Mouse (Mus musculus): ENCODE data around the gene Gm26558. TPM values are rescaled to one million over a fixed set of nuclear protein-coding genes. Genes with fewer than 3 reads are reported as not detected.
A peak's percentile ranks its signal among the peaks of the same experiment; 100 is the strongest.

Gene Gm26558
- polyA plus RNA-seq (2015; fragmentation: Nextera tagmentation; extraction: Ambion mirVana) = 4.5 and 4.6 TPM in 2 replicates

DNA sequence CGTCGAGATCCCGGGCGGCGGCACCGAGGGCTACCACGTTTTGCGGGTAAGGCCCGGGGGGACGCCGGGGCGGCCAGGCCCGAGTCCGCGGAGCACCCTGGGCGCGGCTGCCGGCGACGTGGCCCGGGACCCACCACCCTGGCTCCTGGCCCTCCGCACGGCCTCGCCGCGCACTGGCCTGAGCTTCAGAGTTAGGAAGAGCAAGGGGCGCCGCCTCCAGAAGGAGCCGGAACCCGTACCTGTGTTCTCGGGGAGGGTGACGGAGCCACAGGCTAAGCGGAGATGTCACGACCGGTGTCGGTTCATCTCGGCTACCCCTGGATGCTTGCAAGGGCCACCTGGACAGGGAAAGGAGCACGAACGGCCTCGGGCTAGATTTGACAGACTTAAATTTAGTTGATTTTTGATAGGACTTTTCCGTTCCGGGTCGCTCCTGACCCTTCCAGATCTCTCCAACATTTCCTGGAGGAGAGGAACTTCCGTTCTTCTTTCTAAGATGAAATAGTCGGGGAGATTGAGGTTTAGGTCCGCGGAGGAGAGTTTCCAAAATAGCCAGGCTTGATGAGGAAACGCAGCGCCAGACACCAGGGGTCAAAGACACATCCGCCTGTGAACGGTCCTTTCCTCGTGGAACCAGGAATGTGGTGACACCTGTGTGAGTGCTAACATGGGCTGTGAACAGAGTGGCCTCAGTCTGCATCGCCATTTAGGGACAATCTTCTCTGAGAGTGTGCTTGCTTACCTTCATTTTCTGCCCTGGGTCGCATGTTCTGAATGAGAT is at the start of gene Gm26558:
TSS of gene Gm26558 (minus strand) at position 394 of the 781 bp plus-strand sequence.
- WGBS = under 1% methylated on average over 42 of the region's 54 CpGs
- peak within 1 kb of the TSS; percentile 70 for H3K4me2 ChIP-seq

DNA sequence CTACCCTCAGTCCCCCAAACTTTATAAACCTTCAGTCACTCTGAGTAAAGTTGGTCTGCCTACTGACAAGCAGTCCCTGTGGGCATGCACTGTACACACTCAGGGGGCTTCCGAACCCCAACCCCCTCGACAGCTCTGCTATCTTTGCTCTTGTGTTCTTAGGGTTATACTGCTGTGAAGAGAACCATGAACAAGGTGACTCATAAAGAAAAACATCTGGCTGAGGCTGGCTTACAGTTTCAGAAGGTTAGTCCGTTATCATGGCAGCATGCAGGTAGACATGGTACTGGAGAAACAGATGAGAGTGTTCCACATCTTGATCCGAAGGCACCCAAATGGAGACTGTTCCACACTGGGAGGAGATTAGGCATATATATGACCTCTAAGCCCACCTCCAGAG is 49.0 kb upstream of the Gm26558 start:
- H3K36me3 ChIP-seq = peaks cover 33% of the 10 kb centered on the region
- H3K27ac ChIP-seq = no peak overlapping the region
- H3K9ac ChIP-seq = no peak overlapping the region
- ATAC-seq (ENCODE audit: insufficient read depth, low FRiP score, low read depth) = no peak
- 94% methylated on average over 4 of the region's 4 CpGs for WGBS
- H3K4me1 ChIP-seq = no peaks in the 10 kb centered on the region
- no peak overlapping the region for H3K4me3 ChIP-seq (replicated peaks)
- H3K9me3 ChIP-seq = no peaks in the 10 kb centered on the region
- no peak overlapping the region for H3K4me2 ChIP-seq
- H3K27me3 ChIP-seq (replicated peaks) = no peaks in the 10 kb centered on the region

More for the DNA sequence above, at the start of gene Gm26558:
- Histone ChIP-seq H3K4me1 (peaks cover 9% of the 10 kb centered on the region; the same call in 1 of the 2 replicates), H3K4me3 (replicated peaks) (peak within 1 kb of the TSS; percentile 96), H3K27ac (peak within 1 kb of the TSS; percentile 94), H3K9ac (peak within 1 kb of the TSS; percentile 98), H3K36me3 (no peaks in the 10 kb centered on the region), H3K27me3 (replicated peaks) (no peaks in the 10 kb centered on the region), H3K9me3 (no peaks in the 10 kb centered on the region)
- ATAC-seq (ENCODE audit: insufficient read depth, low FRiP score, low read depth) = peak; percentile 72

DNA sequence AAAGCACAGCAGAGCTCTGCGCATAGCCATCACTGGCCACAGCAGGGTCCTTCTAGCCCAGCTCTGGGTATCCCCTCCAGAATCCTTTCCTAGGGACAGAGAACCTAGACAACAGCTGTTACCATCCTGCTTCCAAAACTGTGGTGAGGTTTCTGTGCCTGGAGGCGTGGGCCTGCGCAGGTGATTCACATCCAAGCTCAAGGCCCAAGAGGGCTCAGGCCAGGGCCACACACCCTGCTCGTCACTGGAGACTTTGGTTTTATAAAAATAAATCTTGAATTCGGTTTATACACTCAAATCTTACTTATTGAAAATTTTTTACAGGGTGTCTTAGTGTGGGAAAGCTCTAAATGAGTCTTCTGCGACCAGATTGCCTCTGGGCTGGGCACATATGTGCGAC is 48.3 kb upstream of the Gm26558 start:
- no peak overlapping the region for H3K9ac ChIP-seq
- peaks cover 27% of the 10 kb centered on the region for H3K36me3 ChIP-seq
- ATAC-seq (ENCODE audit: insufficient read depth, low FRiP score, low read depth) = no peak
- no peaks in the 10 kb centered on the region for H3K9me3 ChIP-seq
- WGBS = 93% methylated on average over 7 of the region's 7 CpGs
- H3K4me3 ChIP-seq (replicated peaks) = no peak overlapping the region
- H3K4me2 ChIP-seq = no peak overlapping the region
- no peaks in the 10 kb centered on the region for H3K27me3 ChIP-seq (replicated peaks)
- H3K27ac ChIP-seq = no peak overlapping the region
- no peaks in the 10 kb centered on the region for H3K4me1 ChIP-seq

DNA sequence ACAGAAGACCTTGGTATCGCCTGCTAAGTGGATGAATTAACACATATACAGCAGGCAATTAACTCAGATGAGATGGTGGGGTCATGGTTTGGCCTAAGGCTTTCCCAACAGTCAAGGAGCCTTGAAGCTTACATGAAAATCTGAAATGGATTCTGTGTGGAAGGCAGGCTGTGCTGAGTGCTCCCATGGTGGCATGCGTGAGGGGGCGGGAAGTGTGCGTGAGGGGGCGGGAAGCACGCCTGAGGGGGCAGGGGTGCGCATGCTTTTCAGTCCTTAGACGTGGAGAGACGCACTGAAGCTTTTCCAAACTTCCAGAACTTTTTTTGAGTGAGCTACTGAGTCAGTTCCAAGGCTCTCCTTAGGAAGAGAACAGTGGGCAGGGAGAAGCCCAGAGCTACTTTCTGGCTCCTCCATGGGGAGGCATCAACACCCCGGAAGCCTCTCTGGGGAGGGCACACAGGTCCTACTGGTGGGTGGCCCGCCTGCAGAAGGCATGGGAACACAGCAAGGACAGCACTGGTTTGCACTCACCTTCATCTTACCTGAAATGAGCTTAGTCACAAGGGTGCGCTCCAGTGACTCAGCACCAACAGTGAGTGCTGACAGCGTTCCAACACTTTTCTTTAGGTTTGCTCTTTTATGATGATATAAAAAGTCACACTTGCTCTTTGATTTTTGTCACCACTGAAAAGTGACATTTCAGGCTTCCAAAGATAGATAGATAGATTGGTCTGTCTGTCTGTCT is 47.2 kb upstream of the Gm26558 start:
- H3K4me1 ChIP-seq = no peaks in the 10 kb centered on the region
- 77% methylated on average over 13 of the region's 13 CpGs for WGBS
- H3K4me3 ChIP-seq (replicated peaks) = no peak overlapping the region
- ATAC-seq (ENCODE audit: insufficient read depth, low FRiP score, low read depth) = no peak
- no peak overlapping the region for H3K9ac ChIP-seq
- no peak overlapping the region for H3K4me2 ChIP-seq
- no peak overlapping the region for H3K27ac ChIP-seq
- no peaks in the 10 kb centered on the region for H3K27me3 ChIP-seq (replicated peaks)
- H3K9me3 ChIP-seq = no peaks in the 10 kb centered on the region
- H3K36me3 ChIP-seq = peaks cover 20% of the 10 kb centered on the region

DNA sequence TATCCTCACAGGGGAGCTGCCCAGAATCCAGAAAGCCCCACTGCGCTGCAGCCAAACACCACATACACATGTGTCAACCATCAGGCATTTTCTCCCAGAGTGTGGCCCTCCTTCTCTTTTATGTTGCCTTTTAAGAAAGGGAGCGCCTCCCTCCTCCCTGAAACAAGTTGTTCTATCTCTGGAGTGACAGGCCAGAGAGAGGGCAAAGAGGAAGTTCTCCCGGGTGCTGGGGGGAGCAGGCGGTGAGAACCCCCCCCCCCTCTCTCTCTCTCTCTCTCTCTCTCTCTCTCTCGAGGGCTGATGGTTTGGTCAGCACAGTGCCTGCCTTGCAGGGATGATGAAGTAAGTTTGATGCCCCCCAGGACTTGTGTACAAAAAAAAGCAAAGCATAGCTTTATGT is 40.5 kb upstream of the Gm26558 start:
- Histone ChIP-seq H3K4me1 (0 out of 2 replicates have a peak, but pooled peaks cover 3% of the 10 kb centered on the region), H3K27me3 (replicated peaks) (no peaks in the 10 kb centered on the region), H3K9me3 (no peaks in the 10 kb centered on the region), H3K4me2 (no peak overlapping the region), H3K27ac (no peak overlapping the region), H3K36me3 (no peaks in the 10 kb centered on the region), H3K9ac (no peak overlapping the region), H3K4me3 (replicated peaks) (no peak overlapping the region)
- WGBS = 26% methylated on average over 4 of the region's 5 CpGs
- ATAC-seq (ENCODE audit: insufficient read depth, low FRiP score, low read depth) = no peak

DNA sequence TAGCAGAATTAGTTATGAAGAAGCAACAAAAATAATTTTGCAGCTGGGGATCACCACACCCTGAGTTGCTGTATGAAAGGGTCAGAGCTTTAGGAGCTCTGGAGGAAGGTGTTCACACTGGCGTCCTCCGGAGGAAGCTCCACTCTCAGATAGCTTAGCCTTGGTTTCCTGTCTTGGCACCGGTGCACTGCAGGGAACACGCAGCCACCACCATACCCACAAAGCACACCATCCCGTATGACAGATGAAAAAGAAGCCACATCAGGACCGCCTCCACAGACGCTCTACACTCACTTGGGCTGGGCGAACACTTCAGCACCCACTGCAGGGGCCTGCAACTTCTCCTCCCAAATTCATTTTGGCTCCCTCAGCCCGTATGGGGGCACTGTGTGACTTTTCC is 39.7 kb upstream of the Gm26558 start:
- no peaks in the 10 kb centered on the region for H3K27me3 ChIP-seq (replicated peaks)
- 0 out of 2 replicates have a peak, but pooled peaks cover 3% of the 10 kb centered on the region for H3K4me1 ChIP-seq
- H3K4me3 ChIP-seq (replicated peaks) = no peak overlapping the region
- no peak overlapping the region for H3K4me2 ChIP-seq
- H3K9me3 ChIP-seq = no peaks in the 10 kb centered on the region
- no peak overlapping the region for H3K9ac ChIP-seq
- no peak for ATAC-seq (ENCODE audit: insufficient read depth, low FRiP score, low read depth)
- H3K36me3 ChIP-seq = no peaks in the 10 kb centered on the region
- no peak overlapping the region for H3K27ac ChIP-seq
- WGBS = 61% methylated on average over 9 of the region's 9 CpGs

DNA sequence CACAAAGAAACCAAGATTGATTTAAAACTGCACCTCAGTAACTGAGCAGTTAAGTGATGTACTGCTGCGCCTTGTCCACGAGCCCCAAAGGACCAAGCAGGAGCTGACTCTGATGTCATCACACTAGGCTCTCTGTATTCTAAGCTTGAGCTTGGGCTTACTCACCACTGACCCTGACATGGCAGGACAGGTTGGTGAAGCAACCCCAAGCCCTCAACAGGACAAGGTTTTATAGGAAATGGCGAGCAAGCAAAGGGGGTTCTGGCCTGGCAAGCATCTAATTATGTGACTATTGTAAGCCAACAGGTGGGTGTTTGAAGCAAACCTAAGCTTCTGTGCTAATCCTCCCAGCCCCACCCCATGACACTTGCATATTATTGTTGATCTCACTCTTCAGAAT is 38.9 kb upstream of the Gm26558 start:
- H3K36me3 ChIP-seq = no peaks in the 10 kb centered on the region
- ATAC-seq (ENCODE audit: insufficient read depth, low FRiP score, low read depth) = no peak
- H3K4me1 ChIP-seq = 0 out of 2 replicates have a peak, but pooled peaks cover 3% of the 10 kb centered on the region
- no peak overlapping the region for H3K9ac ChIP-seq
- no peak overlapping the region for H3K4me3 ChIP-seq (replicated peaks)
- WGBS = 91% methylated on average over 3 of the region's 3 CpGs
- H3K4me2 ChIP-seq = no peak overlapping the region
- no peaks in the 10 kb centered on the region for H3K9me3 ChIP-seq
- no peak overlapping the region for H3K27ac ChIP-seq
- H3K27me3 ChIP-seq (replicated peaks) = no peaks in the 10 kb centered on the region

DNA sequence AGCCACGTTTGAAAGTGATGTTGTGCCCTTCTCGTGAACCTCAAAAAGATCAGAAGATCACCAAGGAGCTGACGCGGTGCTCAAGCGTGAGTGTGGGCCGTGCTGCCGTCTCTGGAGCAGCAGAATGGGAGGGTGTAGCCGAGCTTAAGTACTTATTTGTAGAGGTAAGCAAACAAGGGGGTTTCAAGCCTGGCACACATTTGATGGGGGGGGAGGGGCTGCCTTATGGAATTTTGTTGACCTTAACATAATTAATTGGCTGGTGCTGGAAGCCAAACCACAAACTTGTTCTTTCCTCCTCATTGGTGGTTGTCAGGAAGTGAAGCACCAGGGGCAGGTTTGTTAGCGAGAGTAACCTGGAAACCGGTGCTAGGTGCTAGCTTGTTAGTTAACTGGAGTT is 33.8 kb upstream of the Gm26558 start:
- Histone ChIP-seq H3K4me3 (replicated peaks) (no peak overlapping the region), H3K9ac (no peak overlapping the region), H3K36me3 (peaks cover 26% of the 10 kb centered on the region), H3K27me3 (replicated peaks) (no peaks in the 10 kb centered on the region), H3K4me1 (no peaks in the 10 kb centered on the region), H3K9me3 (no peaks in the 10 kb centered on the region), H3K27ac (0 out of 2 replicates have a peak overlapping the region, but pooled peaks have one; percentile 36), H3K4me2 (no peak overlapping the region)
- ATAC-seq (ENCODE audit: insufficient read depth, low FRiP score, low read depth) = peak; percentile 67; the same call in 1 of the 2 replicates
- 60% methylated on average over 10 of the region's 10 CpGs for WGBS

DNA sequence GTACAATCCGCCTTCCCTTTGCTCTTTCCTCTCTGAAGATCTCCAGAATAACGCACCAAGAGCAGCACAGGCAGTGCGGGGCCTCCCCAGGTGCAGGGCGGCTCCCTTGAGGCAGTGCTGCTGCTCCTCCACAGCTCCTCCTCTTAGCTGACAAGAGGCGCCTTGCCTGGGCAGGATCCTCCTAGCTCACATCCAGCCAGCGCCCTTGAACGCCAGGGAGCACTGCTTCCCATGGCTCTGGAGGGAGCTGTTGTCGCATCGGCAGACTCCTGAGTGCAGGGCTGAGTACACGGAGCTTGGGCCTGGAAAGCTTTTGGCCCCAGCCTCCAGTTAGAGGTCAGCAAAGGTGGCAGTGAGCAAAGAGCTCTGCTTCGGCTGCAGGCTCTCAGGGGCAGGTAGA is 28.3 kb upstream of the Gm26558 start:
- peaks cover 65% of the 10 kb centered on the region for H3K36me3 ChIP-seq
- H3K4me3 ChIP-seq (replicated peaks) = no peak overlapping the region
- H3K4me1 ChIP-seq = no peaks in the 10 kb centered on the region
- no peak overlapping the region for H3K9ac ChIP-seq
- WGBS = 80% methylated on average over 11 of the region's 11 CpGs
- ATAC-seq (ENCODE audit: insufficient read depth, low FRiP score, low read depth) = no peak
- no peaks in the 10 kb centered on the region for H3K9me3 ChIP-seq
- no peaks in the 10 kb centered on the region for H3K27me3 ChIP-seq (replicated peaks)
- H3K27ac ChIP-seq = no peak overlapping the region
- H3K4me2 ChIP-seq = no peak overlapping the region

DNA sequence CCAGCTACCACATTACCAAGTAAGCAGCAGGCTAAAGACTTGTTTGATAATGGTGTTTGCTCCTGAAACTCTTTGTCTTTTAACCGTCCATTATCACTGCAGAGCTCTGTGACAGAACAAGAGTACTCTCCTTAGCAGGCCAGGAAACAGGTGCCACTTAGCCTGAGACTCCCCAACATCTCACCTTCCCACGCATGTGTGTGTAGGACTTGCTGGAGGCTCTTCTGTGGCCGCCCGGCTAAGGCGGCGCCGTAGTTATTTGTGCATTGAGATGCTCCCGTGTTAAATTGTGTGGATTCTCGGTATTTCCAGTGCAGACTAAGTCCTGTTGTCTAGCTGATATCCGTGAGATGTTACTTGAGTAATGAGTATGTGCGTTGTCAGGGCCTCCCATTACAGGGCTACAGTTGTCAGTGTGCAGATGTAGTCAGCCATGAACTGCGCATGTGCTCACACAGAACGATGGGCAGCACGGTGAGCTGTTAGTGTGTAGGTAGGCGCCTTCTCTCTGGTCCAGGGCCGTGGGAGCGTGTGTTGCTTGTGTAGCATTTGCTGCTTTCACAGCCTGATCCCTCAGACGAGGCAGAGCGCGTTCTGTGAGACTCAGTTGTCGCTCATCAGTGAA is 26.7 kb upstream of the Gm26558 start:
- Histone ChIP-seq H3K36me3 (peaks cover 71% of the 10 kb centered on the region), H3K4me1 (no peaks in the 10 kb centered on the region)
- 93% methylated on average over 21 of the region's 21 CpGs for WGBS

DNA sequence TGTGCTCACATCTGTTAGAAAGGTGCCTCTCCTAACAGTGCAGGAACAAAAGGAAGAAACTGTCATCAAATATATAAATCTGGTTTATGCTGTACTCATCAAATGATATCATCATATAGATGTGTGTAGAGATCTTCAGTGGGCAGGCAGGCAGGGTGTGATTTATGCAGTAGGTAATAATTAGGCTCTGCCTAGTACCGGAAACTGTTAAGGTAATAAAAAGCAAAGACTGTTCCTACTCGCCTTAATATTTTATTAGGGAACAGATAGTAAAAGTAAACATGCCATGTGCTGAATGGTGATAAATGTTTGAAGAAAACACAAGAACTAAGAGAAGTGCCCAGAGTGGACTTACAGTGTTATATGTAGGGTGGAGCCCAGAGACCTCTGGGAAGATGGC is 20.4 kb upstream of the Gm26558 start:
- H3K9me3 ChIP-seq = no peaks in the 10 kb centered on the region
- peaks cover 62% of the 10 kb centered on the region for H3K36me3 ChIP-seq
- H3K4me2 ChIP-seq = no peak overlapping the region
- no peak overlapping the region for H3K4me3 ChIP-seq (replicated peaks)
- H3K9ac ChIP-seq = no peak overlapping the region
- H3K27me3 ChIP-seq (replicated peaks) = no peaks in the 10 kb centered on the region
- ATAC-seq (ENCODE audit: insufficient read depth, low FRiP score, low read depth) = no peak
- no peak overlapping the region for H3K27ac ChIP-seq
- no peaks in the 10 kb centered on the region for H3K4me1 ChIP-seq
- 64% methylated on average over 2 of the region's 2 CpGs for WGBS

More for the DNA sequence above, 26.7 kb upstream of the Gm26558 start:
- ATAC-seq (ENCODE audit: insufficient read depth, low FRiP score, low read depth) = no peak
- Histone ChIP-seq H3K9me3 (no peaks in the 10 kb centered on the region), H3K27ac (no peak overlapping the region), H3K9ac (no peak overlapping the region), H3K4me2 (no peak overlapping the region), H3K27me3 (replicated peaks) (no peaks in the 10 kb centered on the region), H3K4me3 (replicated peaks) (no peak overlapping the region)
